Mouse (Mus musculus): ENCODE measurements around the gene Manba.

Gene Manba

GRCm38 (mm10) chr3:135529670-135530069 lies 44.3 kb downstream of the Manba start:
- no peak for DNase-seq (ENCODE audit: low spot score)

- DNase-seq (ENCODE audit: low spot score), result no peak
Observed at GRCm38 (mm10) chr3:135531762-135532161, 46.4 kb downstream of the Manba start.

GRCm38 (mm10) chr3:135534103-135534502 lies 48.7 kb downstream of the Manba start:
- peak; percentile 37 for DNase-seq (ENCODE audit: low spot score)

GRCm38 (mm10) chr3:135546212-135546923 lies 61.0 kb downstream of the Manba start:
- no peak for DNase-seq (ENCODE audit: low spot score)

- DNase-seq (ENCODE audit: low spot score), result no peak
Observed at GRCm38 (mm10) chr3:135547298-135547697, 61.9 kb downstream of the Manba start.

- no peak for DNase-seq (ENCODE audit: low spot score)
Observed at GRCm38 (mm10) chr3:135552874-135553273, 67.5 kb downstream of the Manba start.

GRCm38 (mm10) chr3:135555192-135555591 lies 69.8 kb downstream of the Manba start:
- DNase-seq (ENCODE audit: low spot score), result no peak

GRCm38 (mm10) chr3:135556052-135556587 lies 70.7 kb downstream of the Manba start:
- DNase-seq (ENCODE audit: low spot score), result peak; percentile 35

- no peak for DNase-seq (ENCODE audit: low spot score)
Observed at GRCm38 (mm10) chr3:135556851-135557662, 71.6 kb downstream of the Manba start.

- DNase-seq (ENCODE audit: low spot score), result no peak
Observed at GRCm38 (mm10) chr3:135562036-135562435, 76.6 kb downstream of the Manba start.

GRCm38 (mm10) chr3:135563163-135563689 lies 77.8 kb downstream of the Manba start:
- DNase-seq (ENCODE audit: low spot score), result no peak

- no peak for DNase-seq (ENCODE audit: low spot score)
Observed at GRCm38 (mm10) chr3:135564706-135565105, 79.3 kb downstream of the Manba start.

GRCm38 (mm10) chr3:135565306-135565705 lies 79.9 kb downstream of the Manba start:
- peak; percentile 21 for DNase-seq (ENCODE audit: low spot score)

GRCm38 (mm10) chr3:135567888-135568287 lies 82.5 kb downstream of the Manba start:
- DNase-seq (ENCODE audit: low spot score), result no peak

- DNase-seq (ENCODE audit: low spot score), result no peak
Observed at GRCm38 (mm10) chr3:135568633-135569032, 83.2 kb downstream of the Manba start.

- DNase-seq (ENCODE audit: low spot score), result no peak
Observed at GRCm38 (mm10) chr3:135571540-135571939, 86.1 kb downstream of the Manba start.

- DNase-seq (ENCODE audit: low spot score), result peak; percentile 44
Observed at GRCm38 (mm10) chr3:135573051-135573450, 87.6 kb downstream of the Manba start.

GRCm38 (mm10) chr3:135575126-135575525 lies 89.7 kb downstream of the Manba start:
- no peak for DNase-seq (ENCODE audit: low spot score)

- DNase-seq (ENCODE audit: low spot score), result no peak
Observed at GRCm38 (mm10) chr3:135578588-135579140, 93.3 kb downstream of the Manba start.

GRCm38 (mm10) chr3:135579179-135579578 lies 93.8 kb downstream of the Manba start:
- no peak for DNase-seq (ENCODE audit: low spot score)

- peak; percentile 54 for DNase-seq (ENCODE audit: low spot score)
Observed at GRCm38 (mm10) chr3:135580439-135581275, 95.2 kb downstream of the Manba start.
